Mouse (Mus musculus) urinary bladder, adult 2 months (tissue): Measurements from ENCODE around the gene C87436. TPM values are rescaled to one million over a fixed set of nuclear protein-coding genes. Genes with fewer than 3 reads are reported as not detected.
"Not testable (repeated sequence)": the region's sequence is repeated elsewhere in the genome, so short reads cannot be mapped to it uniquely, and the experiment has no call there.

Experiments
- DNase-seq: peaks from one replicate; pipeline ENCODE4 v3.0.0; 2022; ENCODE audit warnings: low spot score
- polyA plus RNA-seq: library from polyadenylated mRNA; depleted of rRNA; stranded (reverse); fragments of >200 nt; gene quantifications from 2 replicates; pipeline ENCODE4 v1.2.3, GENCODE M21; 2012

C87436 gene
- polyA plus RNA-seq, 1 experiment: 28.2 TPM

- no peak for DNase-seq
These were observed 43.7 kb downstream of the C87436 start for GRCm38 (mm10) chr6:86481871-86482270.

DNA sequence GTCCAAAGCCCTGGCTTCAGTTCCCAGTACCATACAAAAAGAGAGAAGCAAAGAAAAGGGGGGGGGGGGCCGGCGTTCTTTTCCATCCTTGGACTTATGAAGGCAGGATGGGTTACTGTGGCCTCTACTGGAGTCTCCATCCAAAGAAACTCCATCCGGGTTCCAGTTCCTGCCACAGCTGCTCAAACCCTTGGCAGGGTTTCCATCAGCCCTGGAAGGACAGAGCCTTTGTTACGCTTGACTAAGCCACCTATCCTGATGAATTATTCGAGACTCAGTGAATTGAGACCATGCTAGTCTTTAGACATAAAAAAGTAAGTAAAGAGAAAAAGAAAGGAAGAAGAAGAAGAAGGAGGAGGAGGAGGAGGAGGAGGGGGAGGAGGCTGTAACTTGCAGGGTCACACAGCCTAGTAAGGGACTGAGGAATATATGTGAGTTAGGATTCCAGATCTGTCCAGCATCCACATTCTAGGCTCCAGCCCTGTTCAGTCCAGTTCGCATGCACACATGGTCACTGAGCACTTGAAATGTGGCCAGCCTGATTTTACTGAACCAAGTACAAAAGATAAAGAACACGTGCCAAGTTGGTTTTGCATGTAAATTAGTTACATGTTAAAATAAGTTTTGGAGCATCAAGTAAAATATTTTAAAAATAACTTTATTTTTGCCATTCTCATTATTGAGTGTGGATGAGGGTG, 47.9 kb downstream of the C87436 start:
- no peak for DNase-seq

GRCm38 (mm10) chr6:86487358-86488148, 49.4 kb downstream of the C87436 start:
- peak; percentile 59 for DNase-seq

GRCm38 (mm10) chr6:86488149-86488485, 49.9 kb downstream of the C87436 start:
- DNase-seq: no peak

DNA sequence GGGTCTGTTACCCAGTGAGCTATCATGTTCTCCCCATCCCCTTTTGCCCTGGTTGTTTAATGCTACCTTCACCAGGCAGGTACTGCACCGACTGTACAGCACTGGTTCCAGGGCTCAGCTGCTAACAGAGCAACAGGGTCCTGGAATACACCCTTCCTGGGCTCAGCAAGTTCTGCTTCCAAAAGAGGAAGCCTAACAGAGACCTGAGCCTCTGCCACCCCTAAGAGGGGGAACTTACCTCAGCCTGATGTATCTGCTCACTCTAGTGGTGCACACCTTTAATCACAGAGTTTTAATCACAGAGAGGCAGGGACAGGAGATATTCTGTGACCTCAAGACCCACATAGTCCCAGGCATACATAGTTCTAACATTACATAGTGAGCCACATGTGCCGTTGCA, 51.8 kb downstream of the C87436 start:
- DNase-seq: no peak

- not testable (repeated sequence) for DNase-seq
These were observed 52.2 kb downstream of the C87436 start for GRCm38 (mm10) chr6:86490413-86490812.

DNA sequence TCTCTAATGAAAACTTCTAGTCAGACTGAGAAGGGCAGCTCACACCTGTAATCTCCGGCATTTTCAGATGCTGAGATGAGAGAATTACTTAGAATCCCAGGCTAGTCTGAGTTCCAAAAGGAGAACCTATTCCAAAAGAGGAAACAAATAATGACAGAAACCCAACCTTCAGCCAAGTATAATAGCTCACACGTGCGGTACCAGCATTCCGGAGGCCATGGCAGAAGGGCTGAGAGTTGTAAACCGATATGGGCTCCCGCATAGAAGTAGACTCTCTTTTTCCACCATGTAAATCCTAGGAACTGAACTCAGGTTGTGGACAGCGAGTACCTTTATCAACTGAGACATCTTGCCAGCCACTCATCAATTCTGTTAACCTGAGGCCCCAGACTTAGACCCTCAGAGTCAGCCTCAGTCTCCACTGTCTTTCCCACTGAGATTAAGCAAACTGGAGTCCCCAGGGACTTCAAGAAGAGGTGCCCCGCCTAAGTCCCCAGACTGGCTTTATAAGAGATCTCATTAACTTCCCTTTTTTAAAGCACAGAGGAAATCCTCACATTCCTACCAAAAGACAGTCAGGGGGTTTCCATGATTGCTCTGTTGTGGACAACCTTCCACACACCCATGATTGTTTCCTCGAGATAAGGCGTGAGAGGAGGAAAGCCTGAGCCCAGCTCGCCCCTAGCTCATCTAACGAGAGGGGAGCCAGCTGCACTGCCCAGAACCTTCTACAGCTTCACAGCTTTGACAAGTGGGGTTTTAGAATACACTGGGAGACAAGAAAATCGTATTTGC, 55.5 kb downstream of the C87436 start:
- DNase-seq: no peak

DNA sequence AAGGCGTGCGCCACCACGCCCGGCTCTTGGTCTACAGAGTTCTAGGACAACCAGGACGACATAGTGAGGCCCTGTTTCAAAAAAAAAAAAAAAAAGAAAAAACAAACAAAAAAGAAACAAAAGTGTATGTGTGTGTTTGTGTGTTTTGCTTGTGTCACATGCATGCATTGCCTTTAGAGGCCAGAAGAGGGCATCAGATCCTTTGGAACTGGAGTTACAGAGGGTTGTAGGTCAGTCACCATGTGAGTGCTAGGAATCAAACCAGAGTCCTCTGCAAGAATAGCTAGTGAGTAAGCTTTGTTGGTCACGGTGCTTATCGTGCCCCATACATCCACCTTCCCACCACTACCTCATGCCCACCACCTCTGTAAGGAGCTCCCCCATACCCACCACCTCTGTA, 56.6 kb downstream of the C87436 start:
- DNase-seq: no peak

- no peak for DNase-seq
These were observed 57.5 kb downstream of the C87436 start for GRCm38 (mm10) chr6:86495661-86496060.

DNA sequence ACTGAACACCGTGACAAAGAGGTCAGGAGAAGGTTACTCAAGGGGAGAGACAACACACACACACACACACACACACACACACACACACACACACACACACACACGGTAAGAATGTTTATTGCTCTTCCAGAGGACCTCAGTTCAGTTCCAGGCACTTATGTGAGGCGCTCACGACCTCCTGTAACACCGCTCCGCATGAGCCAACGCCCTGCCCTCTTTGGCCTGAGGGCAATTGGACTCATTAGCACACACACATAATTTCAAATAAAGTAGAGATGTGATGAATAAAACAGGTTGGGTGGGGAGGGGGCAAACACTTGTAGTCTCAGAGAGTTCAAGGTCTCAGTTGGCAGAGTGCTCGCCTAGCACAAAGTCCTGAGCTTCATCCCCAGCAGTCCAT, 58.0 kb downstream of the C87436 start:
- DNase-seq: no peak

GRCm38 (mm10) chr6:86496585-86496984, 58.4 kb downstream of the C87436 start:
- no peak for DNase-seq

DNA sequence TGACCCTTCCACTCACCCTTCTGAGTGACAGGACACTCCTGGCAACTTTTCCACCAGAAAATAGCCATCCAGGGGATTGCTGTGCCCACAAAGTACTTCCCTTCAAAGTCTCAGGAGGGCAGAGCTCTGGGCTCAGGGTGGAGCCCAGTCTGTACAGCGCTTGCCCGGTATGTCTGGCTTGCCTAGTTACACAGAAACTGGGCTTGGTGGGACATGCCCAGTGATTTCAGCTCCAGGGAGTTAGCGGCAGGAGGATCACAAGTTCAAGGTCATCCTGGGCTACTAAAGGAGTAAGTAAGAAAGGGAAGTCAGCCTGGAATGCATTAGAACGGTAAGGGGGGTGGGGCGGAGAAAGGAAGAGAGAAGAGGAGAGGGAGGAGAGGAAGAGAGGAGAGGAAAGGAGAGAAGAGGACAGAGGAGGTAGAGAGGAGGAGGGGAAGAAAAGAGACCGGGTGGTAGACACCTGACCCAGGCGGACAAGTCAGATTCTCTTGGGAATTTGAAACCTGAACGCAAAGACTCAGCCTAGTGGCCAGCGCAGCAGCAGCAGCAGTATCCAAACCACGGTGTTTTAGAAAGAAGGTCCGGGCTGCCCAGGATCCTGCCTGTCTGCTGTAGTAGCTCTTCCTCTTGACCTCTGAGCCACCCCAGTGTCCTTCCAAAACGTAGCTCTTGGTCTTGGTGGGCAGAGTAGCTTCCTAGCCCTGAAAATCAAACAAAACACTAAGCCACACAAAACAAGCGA, 59.1 kb downstream of the C87436 start:
- peak; percentile 33 for DNase-seq

- no peak for DNase-seq
These were observed 60.0 kb downstream of the C87436 start for GRCm38 (mm10) chr6:86497942-86498732.

DNA sequence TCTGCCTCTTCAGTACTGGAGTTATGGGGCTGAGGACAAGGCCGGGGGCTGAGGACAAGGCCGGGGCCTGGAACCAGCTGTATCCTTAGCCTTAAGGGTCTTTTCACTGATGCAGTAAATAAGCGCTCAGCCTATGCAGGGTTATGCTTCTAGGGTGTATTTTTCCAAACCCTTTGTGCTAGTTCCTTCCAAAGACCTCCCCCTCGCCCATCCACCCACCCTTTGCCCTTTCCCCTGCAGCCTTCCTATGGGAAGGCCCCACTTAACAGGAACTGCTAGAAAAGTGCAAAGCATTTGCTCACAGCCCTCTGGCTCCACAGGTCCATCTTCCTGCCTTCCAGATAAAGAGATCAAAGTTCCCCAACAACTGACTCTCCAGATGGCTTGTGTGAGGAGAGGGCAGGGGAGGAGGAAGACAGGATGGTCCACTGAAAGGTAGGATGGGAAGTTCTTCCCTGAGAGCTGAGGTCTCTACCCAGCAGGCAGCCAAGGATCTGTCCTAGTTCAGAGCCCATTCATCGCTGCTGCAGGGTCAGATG, 61.5 kb downstream of the C87436 start:
- DNase-seq: no peak

GRCm38 (mm10) chr6:86503513-86503912, 65.3 kb downstream of the C87436 start:
- no peak for DNase-seq

DNA sequence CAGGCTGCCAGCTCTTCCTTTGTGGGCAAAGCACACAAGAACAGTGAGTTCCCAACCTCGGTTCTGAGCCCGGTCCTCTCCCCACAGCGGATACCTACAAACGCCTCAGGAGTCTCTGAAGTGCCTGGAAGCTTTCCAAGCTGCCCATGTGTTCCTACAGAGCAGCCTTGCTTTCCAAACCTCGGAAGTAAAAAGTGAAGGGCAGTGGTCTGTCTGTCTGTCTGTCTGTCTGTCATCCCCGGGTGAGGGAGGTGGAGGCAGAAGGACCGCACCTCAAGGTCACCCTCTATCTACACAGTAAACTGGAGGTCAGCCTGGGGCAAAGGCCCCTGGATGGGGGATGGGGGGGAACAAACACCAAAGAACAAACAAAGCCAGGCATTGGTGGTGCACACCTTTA, 67.5 kb downstream of the C87436 start:
- no peak for DNase-seq

DNA sequence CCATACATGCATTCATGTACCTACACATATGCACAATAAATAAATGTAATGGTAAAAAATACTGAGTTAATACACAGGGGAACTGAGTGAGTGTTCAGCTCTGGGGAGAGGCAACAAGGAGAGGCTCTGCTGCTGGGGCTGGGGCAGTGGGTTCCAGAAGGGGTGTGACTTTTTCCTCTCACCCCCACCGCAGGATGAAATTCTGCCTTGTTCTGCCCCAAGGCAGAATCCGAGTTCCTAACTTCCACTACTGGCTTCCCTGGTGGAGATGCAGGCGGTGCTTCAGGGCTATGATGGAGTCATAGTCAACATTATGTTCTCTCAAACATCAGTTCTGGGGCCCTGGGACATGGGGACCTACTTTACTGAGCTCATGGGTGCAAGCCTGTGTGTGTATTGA, 68.1 kb downstream of the C87436 start:
- DNase-seq: no peak

- no peak for DNase-seq
These were observed 68.9 kb downstream of the C87436 start for GRCm38 (mm10) chr6:86507116-86507515.

GRCm38 (mm10) chr6:86508736-86509135, 70.6 kb downstream of the C87436 start:
- DNase-seq: no peak

DNA sequence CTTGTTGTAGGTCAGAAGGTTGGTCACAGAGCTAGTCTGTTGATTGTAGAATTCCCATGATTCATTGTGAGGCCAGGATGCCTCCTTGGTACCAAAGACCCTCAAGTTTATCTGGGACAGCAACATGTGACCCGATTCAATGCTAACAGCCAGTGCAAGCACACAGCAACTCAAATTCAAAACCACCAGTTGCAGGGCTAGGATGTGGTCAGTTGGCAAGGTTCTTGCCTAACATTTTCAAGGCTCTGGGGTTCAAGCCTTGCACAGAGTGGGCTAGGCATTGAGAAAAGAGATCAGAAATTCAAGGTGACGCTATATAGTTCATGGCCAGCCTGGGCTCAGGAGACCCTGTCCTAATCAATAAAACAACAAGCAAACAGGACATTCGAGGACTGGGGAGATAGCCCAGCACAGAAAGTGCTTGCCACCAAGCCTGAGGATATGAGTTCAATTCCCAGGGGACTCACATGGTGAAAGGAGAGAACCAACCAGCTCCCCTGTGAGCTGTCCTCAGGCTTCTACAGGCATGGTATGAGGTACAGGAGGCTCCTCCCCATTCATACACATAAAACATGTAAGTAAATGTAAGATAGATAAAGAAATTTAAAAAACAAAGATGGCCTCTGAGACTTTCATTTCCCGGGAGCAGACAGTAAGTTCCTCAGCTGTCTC, 71.2 kb downstream of the C87436 start:
- no peak for DNase-seq
